ENCODE assay signal across 20 mouse cellular contexts in the genomic region with DNA sequence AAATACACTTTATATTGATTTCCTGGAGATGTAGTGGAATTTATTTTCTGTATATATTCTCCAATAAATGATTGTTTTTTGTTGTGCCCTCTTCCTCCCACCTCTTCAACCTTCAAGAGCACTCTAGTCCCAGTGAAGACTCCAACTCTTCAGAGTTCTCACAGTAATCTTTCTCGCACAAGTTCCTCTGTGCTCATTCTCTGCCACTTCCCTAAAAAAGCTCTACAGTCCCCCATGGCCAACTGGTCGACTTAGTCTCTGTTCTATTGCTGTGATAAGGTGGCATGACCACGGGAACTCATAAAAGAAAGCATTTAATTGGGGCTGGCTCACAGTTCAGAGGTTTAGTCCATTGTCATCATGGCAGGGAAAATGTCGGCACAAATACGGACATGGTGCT.
"Had no signal": no experiment of that assay in that cellular context is flagged by ENCODE, and none has a peak within 500 bp of the region (broad histone marks: within the 10 kb centered on the region; RNA-seq: fewer than 3 reads in every experiment).

No protein-coding gene starts in this region.

- DNase-seq: kidney, postnatal 25 days; liver; lung, adult 18-20 months; lung, postnatal 10 days; lung, postnatal 36 days; thymus, adult 2 months; thymus, postnatal 14 days; thymus, postnatal 4 days had no signal

- H3K27me3 ChIP-seq: limb, embryonic 13.5 days; liver, embryonic 12.5 days; liver, embryonic 15.5 days; lung, embryonic 15.5 days; midbrain, embryonic 13.5 days; neural tube, embryonic 13.5 days had no signal

- ATAC-seq: liver, embryonic 12.5 days; midbrain, embryonic 13.5 days; midbrain, embryonic 16.5 days had no signal

- H3K36me3 ChIP-seq: limb, embryonic 10.5 days; limb, embryonic 13.5 days; liver, embryonic 12.5 days; liver, embryonic 15.5 days; lung, embryonic 15.5 days; midbrain, embryonic 13.5 days; neural tube, embryonic 13.5 days had no signal

- H3K4me1 ChIP-seq: limb, embryonic 10.5 days; limb, embryonic 13.5 days; liver, embryonic 12.5 days; liver, embryonic 15.5 days; midbrain, embryonic 13.5 days; neural tube, embryonic 13.5 days had no signal

- H3K4me3 ChIP-seq: layer of hippocampus, adult 2 months; limb, embryonic 10.5 days; limb, embryonic 13.5 days; liver, embryonic 12.5 days; liver, embryonic 15.5 days; lung, embryonic 15.5 days; midbrain, embryonic 13.5 days; myocyte; neural tube, embryonic 13.5 days had no signal

- H3K27ac ChIP-seq: kidney, postnatal 0 days; layer of hippocampus, adult 2 months; limb, embryonic 10.5 days; limb, embryonic 13.5 days; liver, embryonic 12.5 days; liver, embryonic 15.5 days; lung, embryonic 15.5 days; midbrain, embryonic 13.5 days; neural tube, embryonic 13.5 days; stomach, postnatal 0 days had no signal

- H3K4me2 ChIP-seq: limb, embryonic 13.5 days; liver, embryonic 12.5 days; liver, embryonic 15.5 days; lung, embryonic 15.5 days; midbrain, embryonic 13.5 days; neural tube, embryonic 13.5 days had no signal

- H3K9me3 ChIP-seq: limb, embryonic 10.5 days; limb, embryonic 13.5 days; liver, embryonic 12.5 days; liver, embryonic 15.5 days; lung, embryonic 15.5 days; midbrain, embryonic 13.5 days; neural tube, embryonic 13.5 days had no signal

- H3K9ac ChIP-seq: limb, embryonic 13.5 days; liver, embryonic 12.5 days; liver, embryonic 15.5 days; lung, embryonic 15.5 days; midbrain, embryonic 13.5 days; neural tube, embryonic 13.5 days had no signal
